Mouse (Mus musculus) bone marrow macrophage, adult 2 months (primary cell): ENCODE measurements at regions not wholly inside any gene's neighbourhood (a gene's known extent, or its start where the extent isn't known, plus 50 kb on each side); places are given as distances from the start of the nearest gene placed in this dataset.

Experiments used
- CTCF ChIP-seq: IDR thresholded peaks from 2 replicates; pipeline ENCODE4 v1.5.1; 2012; ENCODE audit warnings: low read depth, mild to moderate bottlenecking, low read length, moderate library complexity
- POLR2A ChIP-seq: IDR thresholded peaks from 2 replicates; pipeline ENCODE4 v1.6.1; 2012; ENCODE audit warnings: mild to moderate bottlenecking, low read depth, low read length, borderline replicate concordance

DNA sequence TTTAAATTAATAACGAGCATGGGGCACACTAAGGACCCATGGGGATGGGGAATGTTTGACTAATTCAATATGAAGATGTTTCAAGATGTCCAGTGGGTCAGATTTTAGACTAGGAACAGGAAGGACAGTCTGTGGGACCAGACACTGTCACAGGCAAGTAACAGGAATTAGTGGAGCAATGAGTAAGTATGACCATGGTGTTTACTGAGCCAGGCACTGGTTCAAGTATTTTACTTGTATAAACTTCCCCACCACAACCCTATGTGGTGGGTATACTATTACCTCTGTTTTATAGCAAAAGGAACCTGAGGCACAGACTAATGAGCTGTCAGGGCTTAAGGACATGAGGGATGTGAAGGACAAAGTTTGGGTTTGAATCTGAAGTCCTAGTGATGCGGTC, 125.4 kb upstream of the Adra1d start:
- no peak for TF ChIP-seq CTCF
- no peak for TF ChIP-seq POLR2A
